Mouse (Mus musculus): ENCODE results near the gene Pfn1. TPM values are rescaled to one million over a fixed set of nuclear protein-coding genes. Genes with fewer than 3 reads are reported as not detected.

Gene Pfn1
- polyA plus RNA-seq (2011; ENCODE audit: insufficient read depth, insufficient read length, low read depth, missing spikeins), result 630 and 707 TPM in 2 replicates

DNA sequence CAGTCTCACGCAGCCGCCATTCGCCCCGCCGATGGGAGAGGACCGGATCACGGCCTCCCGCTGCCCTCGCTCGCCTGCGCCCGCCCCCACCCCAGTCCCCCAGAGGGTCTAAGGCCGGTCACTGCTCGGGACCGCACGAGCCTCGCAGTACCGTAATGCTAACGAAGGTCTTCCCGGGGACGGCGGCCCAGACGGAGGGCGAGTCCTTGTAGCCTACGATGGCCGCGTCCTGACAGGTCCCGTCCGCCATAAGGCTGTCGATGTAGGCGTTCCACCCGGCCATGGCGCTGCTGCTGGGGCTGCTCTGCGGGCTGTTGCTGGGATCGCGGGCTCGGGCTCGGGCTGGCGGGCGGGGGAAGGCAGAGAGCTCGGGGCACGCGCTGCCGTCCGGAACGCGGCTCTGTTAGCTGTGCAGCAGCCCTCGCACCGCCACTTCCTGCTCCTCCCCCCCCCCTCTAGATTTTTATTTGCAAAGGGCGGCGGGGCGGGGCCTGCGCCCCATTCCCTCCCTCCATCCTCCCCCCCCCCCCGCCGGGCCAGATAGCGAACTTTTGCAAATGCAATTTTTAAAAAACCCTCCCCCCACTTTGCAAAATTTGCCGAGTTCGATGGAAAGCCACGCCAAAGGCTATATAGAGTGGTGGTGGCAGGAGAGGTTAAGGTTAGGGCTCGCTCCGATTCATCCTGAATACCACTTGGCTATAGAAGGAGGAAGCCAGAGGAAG is at the start of gene Pfn1:
TSS of gene Pfn1 (minus strand) at position 447 of the 725 bp plus-strand sequence.
- no peaks in the 10 kb centered on the region for H3K9me3 ChIP-seq (replicated peaks; ENCODE audit: control insufficient read depth, insufficient read depth, low read length, poor library complexity, severe bottlenecking)
- H3K4me1 ChIP-seq (ENCODE audit: control insufficient read depth, insufficient read depth, low read length), result no peaks in the 10 kb centered on the region

DNA sequence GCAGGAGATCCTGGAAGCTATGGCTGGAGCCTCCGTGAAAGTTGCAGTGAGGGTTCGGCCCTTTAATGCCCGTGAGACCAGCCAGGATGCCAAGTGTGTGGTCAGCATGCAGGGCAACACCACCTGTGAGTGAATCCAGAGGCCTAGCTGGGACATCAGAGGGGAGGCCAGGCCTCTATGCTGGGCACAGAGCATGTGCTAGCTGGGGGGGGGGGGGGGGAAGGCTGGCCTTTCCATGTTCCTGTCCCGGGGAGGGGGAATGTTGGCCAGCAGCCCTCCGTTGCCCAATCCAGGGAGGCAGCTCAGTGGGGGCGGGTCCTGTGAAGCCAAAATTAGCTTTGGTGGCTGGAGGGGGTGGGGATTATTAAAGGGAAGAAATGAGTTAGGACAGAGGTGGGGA is 48.3 kb upstream of the Pfn1 start:
- no peak for TF ChIP-seq POLR2A (IDR thresholded peaks at IDR 0.05; ENCODE audit: insufficient read depth, low read length)
- no peak for TF ChIP-seq EP300 (IDR thresholded peaks at IDR 0.05; ENCODE audit: insufficient read depth, low read depth, low read length)
- TF ChIP-seq CTCF (IDR thresholded peaks at IDR 0.05; ENCODE audit: low read depth, low read length), result no peak
- peaks cover 29% of the 10 kb centered on the region for H3K36me3 ChIP-seq (ENCODE audit: control insufficient read depth, insufficient read depth, low read length, poor library complexity, severe bottlenecking)
- H3K27ac ChIP-seq (ENCODE audit: insufficient read depth, low read length), result no peak overlapping the region
- H3K27me3 ChIP-seq (ENCODE audit: control insufficient read depth, insufficient read depth, low read length, poor library complexity, severe bottlenecking), result no peaks in the 10 kb centered on the region
- no peak overlapping the region for H3K4me3 ChIP-seq (ENCODE audit: low read depth, low read length)
- no peaks in the 10 kb centered on the region for H3K9me3 ChIP-seq (replicated peaks; ENCODE audit: control insufficient read depth, insufficient read depth, low read length, poor library complexity, severe bottlenecking)
- H3K4me1 ChIP-seq (ENCODE audit: control insufficient read depth, insufficient read depth, low read length), result no peaks in the 10 kb centered on the region
- H3K9ac ChIP-seq (ENCODE audit: low read depth, poor library complexity, severe bottlenecking), result no peak overlapping the region

More for the DNA sequence above, at the start of gene Pfn1:
- TF ChIP-seq POLR2A (IDR thresholded peaks at IDR 0.05; ENCODE audit: insufficient read depth, low read length) (peak; percentile 40), EP300 (IDR thresholded peaks at IDR 0.05; ENCODE audit: insufficient read depth, low read depth, low read length) (no peak), CTCF (IDR thresholded peaks at IDR 0.05; ENCODE audit: low read depth, low read length) (no peak)
- H3K36me3 ChIP-seq (ENCODE audit: control insufficient read depth, insufficient read depth, low read length, poor library complexity, severe bottlenecking), result peaks cover 36% of the 10 kb centered on the region
- peak within 1 kb of the TSS; percentile 100 for H3K9ac ChIP-seq (ENCODE audit: low read depth, poor library complexity, severe bottlenecking)
- H3K4me3 ChIP-seq (ENCODE audit: low read depth, low read length), result peak within 1 kb of the TSS; percentile 100
- H3K27me3 ChIP-seq (ENCODE audit: control insufficient read depth, insufficient read depth, low read length, poor library complexity, severe bottlenecking), result no peaks in the 10 kb centered on the region
- H3K27ac ChIP-seq (ENCODE audit: insufficient read depth, low read length), result peak within 1 kb of the TSS; percentile 97

DNA sequence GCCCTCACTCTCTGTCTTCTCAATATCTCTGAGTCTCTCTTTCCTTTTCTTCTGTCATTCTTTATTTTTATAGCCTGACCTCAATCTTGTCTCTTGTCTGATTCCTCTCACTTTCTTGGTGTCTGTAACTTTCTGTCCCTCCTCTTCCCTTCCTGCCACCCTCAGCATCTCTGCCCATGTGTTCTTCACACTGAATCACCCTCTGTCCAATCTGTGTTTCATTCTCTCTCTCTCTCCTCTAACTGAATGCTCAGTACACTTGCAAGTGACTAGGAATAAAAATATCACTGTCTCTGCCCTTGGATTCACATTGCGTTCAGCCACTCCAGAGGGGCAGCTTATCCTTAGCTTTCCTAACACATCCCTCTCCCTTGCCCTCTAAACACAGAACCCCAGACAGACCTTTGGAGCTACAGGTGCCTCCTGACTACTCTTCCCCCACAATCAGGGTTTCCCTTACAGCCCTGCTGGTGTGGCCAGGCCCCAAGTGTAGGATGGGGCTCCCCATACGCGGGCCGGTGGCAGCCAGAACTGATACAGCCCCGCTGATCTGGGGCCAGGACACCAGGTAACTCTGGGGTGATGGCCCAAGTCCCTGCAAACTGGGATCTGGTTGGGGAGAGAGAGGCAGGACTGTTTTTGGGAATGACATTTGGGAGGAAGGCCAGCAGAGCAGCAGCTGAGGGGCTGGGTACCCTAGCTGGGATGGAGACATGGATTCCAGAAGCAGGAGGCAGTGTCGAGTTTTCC is 47.7 kb upstream of the Pfn1 start:
- TF ChIP-seq POLR2A (IDR thresholded peaks at IDR 0.05; ENCODE audit: insufficient read depth, low read length), result no peak
- no peak overlapping the region for H3K27ac ChIP-seq (ENCODE audit: insufficient read depth, low read length)
- H3K9me3 ChIP-seq (replicated peaks; ENCODE audit: control insufficient read depth, insufficient read depth, low read length, poor library complexity, severe bottlenecking), result no peaks in the 10 kb centered on the region
- H3K27me3 ChIP-seq (ENCODE audit: control insufficient read depth, insufficient read depth, low read length, poor library complexity, severe bottlenecking), result no peaks in the 10 kb centered on the region
- H3K4me3 ChIP-seq (ENCODE audit: low read depth, low read length), result no peak overlapping the region
- H3K9ac ChIP-seq (ENCODE audit: low read depth, poor library complexity, severe bottlenecking), result no peak overlapping the region
- no peaks in the 10 kb centered on the region for H3K4me1 ChIP-seq (ENCODE audit: control insufficient read depth, insufficient read depth, low read length)
- peaks cover 26% of the 10 kb centered on the region for H3K36me3 ChIP-seq (ENCODE audit: control insufficient read depth, insufficient read depth, low read length, poor library complexity, severe bottlenecking)

DNA sequence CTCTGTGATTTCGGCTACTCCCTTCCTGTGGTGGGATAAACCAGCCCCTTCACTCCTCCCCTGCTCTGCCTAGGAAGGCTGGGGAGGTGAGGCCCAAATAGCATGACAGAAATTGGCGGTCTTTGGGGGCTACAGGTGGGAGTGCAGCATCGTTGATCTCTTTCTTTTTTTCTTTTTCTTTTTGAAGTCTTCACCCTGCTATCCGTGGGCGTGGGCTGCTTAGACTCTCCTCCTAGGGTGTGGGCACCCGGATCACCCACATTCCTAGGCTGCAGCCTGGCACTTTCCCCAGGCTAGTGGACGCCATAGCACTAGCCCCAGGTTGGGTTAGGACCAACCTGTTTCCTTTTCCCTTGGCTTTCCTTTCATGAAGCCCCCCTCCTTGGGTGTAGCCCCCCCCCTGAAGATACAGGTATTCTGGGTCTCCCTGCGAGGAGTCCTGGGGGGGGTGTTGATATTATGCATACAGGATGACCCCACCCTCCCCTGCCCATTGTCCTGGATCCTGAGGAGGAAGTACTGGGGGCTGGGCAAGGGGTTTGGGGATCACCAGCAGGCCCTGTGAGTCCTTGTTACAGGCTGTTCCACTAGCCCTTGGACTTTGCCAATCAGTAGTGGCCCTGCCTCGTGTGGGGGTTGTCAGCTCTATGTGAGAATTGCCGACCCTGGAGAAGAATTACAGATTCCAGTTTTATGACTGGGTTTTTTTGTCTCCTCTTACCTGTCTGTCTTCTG is 46.9 kb upstream of the Pfn1 start:
- Histone ChIP-seq H3K27ac (ENCODE audit: insufficient read depth, low read length) (no peak overlapping the region), H3K4me1 (ENCODE audit: control insufficient read depth, insufficient read depth, low read length) (no peaks in the 10 kb centered on the region)
- TF ChIP-seq POLR2A (IDR thresholded peaks at IDR 0.05; ENCODE audit: insufficient read depth, low read length) (no peak), CTCF (IDR thresholded peaks at IDR 0.05; ENCODE audit: low read depth, low read length) (no peak), EP300 (IDR thresholded peaks at IDR 0.05; ENCODE audit: insufficient read depth, low read depth, low read length) (no peak)

DNA sequence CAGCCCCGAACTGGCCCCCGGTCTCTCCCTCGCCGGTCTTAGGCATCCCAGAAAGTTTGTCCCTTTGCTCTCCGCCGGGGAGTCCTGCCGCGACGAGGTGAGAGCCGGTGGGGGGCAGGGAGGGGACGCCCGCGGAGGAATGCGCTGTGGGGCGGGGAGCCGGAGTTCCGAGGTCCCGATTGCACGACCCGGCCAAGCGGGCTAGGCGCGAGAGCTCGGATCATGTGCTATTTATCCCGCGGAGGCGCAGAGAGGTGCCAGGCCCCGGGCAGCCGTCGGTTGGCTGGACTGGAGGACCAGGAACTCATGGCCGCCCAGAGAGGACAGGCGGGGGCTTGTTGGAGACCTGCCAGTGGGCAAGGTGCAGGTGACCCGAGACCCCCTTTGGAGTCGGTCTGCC is 46.2 kb upstream of the Pfn1 start:
- peak overlapping the region; percentile 94 for H3K9ac ChIP-seq (ENCODE audit: low read depth, poor library complexity, severe bottlenecking)
- H3K9me3 ChIP-seq (replicated peaks; ENCODE audit: control insufficient read depth, insufficient read depth, low read length, poor library complexity, severe bottlenecking), result no peaks in the 10 kb centered on the region
- TF ChIP-seq POLR2A (IDR thresholded peaks at IDR 0.05; ENCODE audit: insufficient read depth, low read length) (no peak), EP300 (IDR thresholded peaks at IDR 0.05; ENCODE audit: insufficient read depth, low read depth, low read length) (no peak), CTCF (IDR thresholded peaks at IDR 0.05; ENCODE audit: low read depth, low read length) (no peak)
- H3K4me3 ChIP-seq (ENCODE audit: low read depth, low read length), result peak overlapping the region; percentile 86
- no peaks in the 10 kb centered on the region for H3K4me1 ChIP-seq (ENCODE audit: control insufficient read depth, insufficient read depth, low read length)
- no peak overlapping the region for H3K27ac ChIP-seq (ENCODE audit: insufficient read depth, low read length)
- H3K36me3 ChIP-seq (ENCODE audit: control insufficient read depth, insufficient read depth, low read length, poor library complexity, severe bottlenecking), result peaks cover 11% of the 10 kb centered on the region
- no peaks in the 10 kb centered on the region for H3K27me3 ChIP-seq (ENCODE audit: control insufficient read depth, insufficient read depth, low read length, poor library complexity, severe bottlenecking)

More for the DNA sequence above, 46.9 kb upstream of the Pfn1 start:
- Histone ChIP-seq H3K4me3 (ENCODE audit: low read depth, low read length) (peak overlapping the region; percentile 86), H3K9me3 (replicated peaks; ENCODE audit: control insufficient read depth, insufficient read depth, low read length, poor library complexity, severe bottlenecking) (no peaks in the 10 kb centered on the region), H3K27me3 (ENCODE audit: control insufficient read depth, insufficient read depth, low read length, poor library complexity, severe bottlenecking) (no peaks in the 10 kb centered on the region), H3K36me3 (ENCODE audit: control insufficient read depth, insufficient read depth, low read length, poor library complexity, severe bottlenecking) (peaks cover 18% of the 10 kb centered on the region), H3K9ac (ENCODE audit: low read depth, poor library complexity, severe bottlenecking) (peak overlapping the region; percentile 94)

Measured in ES-Bruce4 (cell line).